14 mouse cellular contexts compared by ENCODE assay signal in the genomic region with DNA sequence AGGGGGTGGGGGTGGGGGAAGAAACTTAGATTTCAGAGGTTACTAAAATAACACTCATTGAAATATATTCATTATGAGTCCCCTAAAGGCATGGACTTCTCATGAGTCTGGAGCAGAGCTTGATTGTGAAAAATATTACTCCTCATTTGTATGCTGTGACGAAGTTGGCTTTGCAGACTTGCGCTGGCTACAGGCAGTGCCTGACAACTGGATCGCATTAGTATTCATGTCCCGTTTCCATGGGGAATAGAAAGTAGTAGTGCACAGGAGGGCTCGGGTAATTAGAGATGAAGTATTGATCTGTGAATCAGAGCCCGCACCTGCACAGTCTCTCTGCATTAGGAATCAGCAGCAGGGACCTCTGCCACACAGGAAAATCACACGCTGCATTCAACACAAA.
DNase-seq lines count a peak whose midpoint lies in the region; ATAC-seq and TF ChIP-seq lines count a peak whose summit lies in the region.
"Had no signal": no experiment of that assay in that cellular context is flagged by ENCODE, and none has a peak within 500 bp of the region (broad histone marks: within the 10 kb centered on the region; RNA-seq: fewer than 3 reads in every experiment).

No protein-coding gene starts in this region.

- peaks cover 17% of the 10 kb centered on the region for H3K4me1 ChIP-seq in embryonic facial prominence, embryonic 13.5 days
- H3K4me1 ChIP-seq in hindbrain, embryonic 13.5 days (replicated peaks) = peaks cover 39% of the 10 kb centered on the region
- H3K4me1 ChIP-seq in neural tube, embryonic 12.5 days = peaks cover 21% of the 10 kb centered on the region

- WGBS in embryonic facial prominence, embryonic 13.5 days = 30% methylated on average over 7 of the region's 7 CpGs
- WGBS in hindbrain, embryonic 13.5 days = 14% methylated on average over 7 of the region's 7 CpGs
- 32% methylated on average over 7 of the region's 7 CpGs for WGBS in neural tube, embryonic 12.5 days

- no peaks in the 10 kb centered on the region for H3K27me3 ChIP-seq in embryonic facial prominence, embryonic 13.5 days
- H3K27me3 ChIP-seq in hindbrain, embryonic 13.5 days = no peaks in the 10 kb centered on the region
- no peaks in the 10 kb centered on the region for H3K27me3 ChIP-seq in neural tube, embryonic 12.5 days (replicated peaks)

- peak overlapping the region; percentile 16; the same call in 1 of the 2 replicates for H3K4me3 ChIP-seq in layer of hippocampus, adult 2 months
- no peak overlapping the region for H3K4me3 ChIP-seq in embryonic facial prominence, embryonic 13.5 days
- H3K4me3 ChIP-seq in hindbrain, embryonic 13.5 days = no peak overlapping the region
- no peak overlapping the region for H3K4me3 ChIP-seq in neural tube, embryonic 12.5 days

- no peak for ATAC-seq in embryonic facial prominence, embryonic 13.5 days (ENCODE audit: insufficient number of reproducible peaks, insufficient read depth, low FRiP score, low TSS enrichment, low read depth)
- ATAC-seq in hindbrain, embryonic 13.5 days (ENCODE audit: low FRiP score) = peak; percentile 94
- peak; percentile 95 for ATAC-seq in neural tube, embryonic 12.5 days (ENCODE audit: low FRiP score, low read depth)

- DNase-seq in layer of hippocampus, adult 2 months (ENCODE audit: low spot score in 2 of 2) = peak; percentile 14 to 37
- no peak for DNase-seq in layer of hippocampus, postnatal 25 days (ENCODE audit: extremely low spot score in 1 of 2, low spot score in 1 of 2)
- DNase-seq in cerebellum, postnatal 10 days = no peak
- no peak for DNase-seq in adrenal gland, postnatal 25 days
- no peak for DNase-seq in yolk sac, embryonic 10.5 days (ENCODE audit: low spot score)
- DNase-seq: B cell, adult 2 months; cerebellum, postnatal 36 days; heart, postnatal 14 days; lung, adult 2 months; thymus, adult 18-20 months had no signal

- H3K9me3 ChIP-seq in embryonic facial prominence, embryonic 13.5 days = no peaks in the 10 kb centered on the region
- no peaks in the 10 kb centered on the region for H3K9me3 ChIP-seq in hindbrain, embryonic 13.5 days
- H3K9me3 ChIP-seq in neural tube, embryonic 12.5 days = no peaks in the 10 kb centered on the region
- H3K9me3 ChIP-seq: G1E had no signal

- H3K4me2 ChIP-seq in embryonic facial prominence, embryonic 13.5 days = 0 out of 2 replicates have a peak overlapping the region, but pooled peaks have one; percentile 9
- peak overlapping the region; percentile 23; the same call in 1 of the 2 replicates for H3K4me2 ChIP-seq in hindbrain, embryonic 13.5 days
- H3K4me2 ChIP-seq in neural tube, embryonic 12.5 days (replicated peaks) = peak overlapping the region; percentile 32; the same call in 1 of the 2 replicates

- no peak for TF ChIP-seq CTCF in layer of hippocampus, adult 2 months (conservative IDR thresholded peaks at IDR 0.05)

- H3K9ac ChIP-seq in embryonic facial prominence, embryonic 13.5 days = no peak overlapping the region
- H3K9ac ChIP-seq in hindbrain, embryonic 13.5 days = no peak overlapping the region
- H3K9ac ChIP-seq in neural tube, embryonic 12.5 days = no peak overlapping the region

- H3K36me3 ChIP-seq in embryonic facial prominence, embryonic 13.5 days = no peaks in the 10 kb centered on the region
- no peaks in the 10 kb centered on the region for H3K36me3 ChIP-seq in hindbrain, embryonic 13.5 days
- H3K36me3 ChIP-seq in neural tube, embryonic 12.5 days = no peaks in the 10 kb centered on the region

- H3K27ac ChIP-seq in layer of hippocampus, adult 2 months = peak overlapping the region; percentile 32; the same call in 1 of the 2 replicates
- no peak overlapping the region for H3K27ac ChIP-seq in embryonic facial prominence, embryonic 13.5 days
- H3K27ac ChIP-seq in hindbrain, embryonic 13.5 days = peak overlapping the region; percentile 87
- no peak overlapping the region for H3K27ac ChIP-seq in neural tube, embryonic 12.5 days

Comparison
In these comparisons a context has a peak if more than half of its experiments do, and no peak if none do; other contexts are left out.
1. DNase-seq: peak in layer of hippocampus, adult 2 months (2 of 2); none in layer of hippocampus, postnatal 25 days (0 of 2), cerebellum, postnatal 10 days (0 of 2), adrenal gland, postnatal 25 days (single experiment) and yolk sac, embryonic 10.5 days (single experiment).
2. H3K27ac ChIP-seq: peak in layer of hippocampus, adult 2 months (single experiment) and hindbrain, embryonic 13.5 days (single experiment); none in embryonic facial prominence, embryonic 13.5 days (single experiment) and neural tube, embryonic 12.5 days (single experiment).
3. Peak in every context shown above with its lines, with median percentiles within 50 percentile points of each other: H3K4me2 ChIP-seq.